Mouse (Mus musculus) limb, embryonic 14.5 days (tissue): ENCODE measurements at regions not wholly inside any gene's neighbourhood (a gene's known extent, or its start where the extent isn't known, plus 50 kb on each side); places are given as distances from the start of the nearest gene placed in this dataset.

Source experiments
- ATAC-seq: fragments of 200-750 bp; cut with Nextera tagmentation; 2 replicates; pipeline ENCODE4 v1.8.0; 2017; ENCODE audit warnings: low read depth, moderate number of reproducible peaks, moderate TSS enrichment; ENCODE audit not compliant: low FRiP score
- DNase-seq: peaks from one replicate; pipeline ENCODE4 v3.0.0-alpha.2; 2015; ENCODE audit warnings: low spot score
- H3K27ac ChIP-seq: fragments of 300-500 bp; sonication (generic); replicated peaks from 2 replicates; pipeline ENCODE4 v1.5.1; 2014; ENCODE audit warnings: low read depth, mild to moderate bottlenecking, low read length, moderate library complexity, mixed read lengths
- H3K27me3 ChIP-seq: fragments of 300-500 bp; sonication (generic); 2 replicates; pipeline ENCODE4 v1.6.1; 2014; ENCODE audit warnings: low read length, mixed read lengths; ENCODE audit not compliant: control insufficient read depth, insufficient read depth
- H3K36me3 ChIP-seq: fragments of 300-500 bp; sonication (generic); 2 replicates; pipeline ENCODE4 v1.6.1; 2014; ENCODE audit warnings: mild to moderate bottlenecking, low read length, moderate library complexity, mixed read lengths; ENCODE audit not compliant: control insufficient read depth, insufficient read depth
- H3K4me1 ChIP-seq: fragments of 300-500 bp; sonication (generic); 2 replicates; pipeline ENCODE4 v1.6.1; 2014; ENCODE audit warnings: antibody characterized with exemption, low read length, mixed read lengths; ENCODE audit not compliant: control insufficient read depth, insufficient read depth
- H3K4me2 ChIP-seq: fragments of 300-500 bp; sonication (generic); replicated peaks from 2 replicates; pipeline ENCODE4 v1.6.1; 2014; ENCODE audit warnings: low read depth, mild to moderate bottlenecking, low read length, moderate library complexity; ENCODE audit not compliant: severe bottlenecking
- H3K4me3 ChIP-seq: fragments of 300-500 bp; sonication (generic); replicated peaks from 2 replicates; pipeline ENCODE4 v1.5.1; 2014; ENCODE audit warnings: low read length
- H3K9ac ChIP-seq: fragments of 300-500 bp; sonication (generic); 2 replicates; pipeline ENCODE4 v1.6.1; 2014; ENCODE audit warnings: mild to moderate bottlenecking, low read depth, low read length, moderate library complexity; ENCODE audit not compliant: severe bottlenecking
- H3K9me3 ChIP-seq: fragments of 300-500 bp; sonication (generic); 2 replicates; pipeline ENCODE4 v1.6.1; 2016; ENCODE audit warnings: low read length; ENCODE audit not compliant: control insufficient read depth
- POLR2A ChIP-seq: fragments of 200-500 bp; IDR thresholded peaks from 2 replicates; pipeline ENCODE4 v1.8.0; 2012; ENCODE audit warnings: inconsistent platforms, mild to moderate bottlenecking, moderate library complexity, borderline replicate concordance; ENCODE audit not compliant: insufficient read depth, insufficient read length; ENCODE audit errors: extremely low read depth
- WGBS: fragments of 180-500 bp; shearing (Covaris S2); extraction: QIAGEN DNeasy Blood & Tissue Kit; methylation state at CpG from one replicate; pipeline ENCODE4 v1.1.7; 2014; 5-methylcytosine and 5-hydroxymethylcytosine counted together

- Histone ChIP-seq H3K9me3 (no peaks in the 10 kb centered on the region), H3K4me3 (no peak overlapping the region), H3K27ac (no peak overlapping the region), H3K4me1 (peaks cover 16% of the 10 kb centered on the region), H3K9ac (no peak overlapping the region), H3K4me2 (no peak overlapping the region), H3K36me3 (no peaks in the 10 kb centered on the region), H3K27me3 (no peaks in the 10 kb centered on the region)
- no peak for DNase-seq
- TF ChIP-seq POLR2A: no peak
- WGBS: 62% methylated on average over 7 of the region's 7 CpGs
- ATAC-seq: no peak
These were observed 80.7 kb upstream of the Barx2 start for GRCm38 (mm10) chr9:31993631-31994601.

GRCm38 (mm10) chr9:31995101-31995500, 81.8 kb upstream of the Barx2 start:
- WGBS: 63% methylated on average over 3 of the region's 3 CpGs
- DNase-seq: no peak

GRCm38 (mm10) chr9:31995700-31996099, 82.4 kb upstream of the Barx2 start:
- Histone ChIP-seq H3K27me3 (no peaks in the 10 kb centered on the region), H3K36me3 (no peaks in the 10 kb centered on the region), H3K4me1 (peaks cover 16% of the 10 kb centered on the region), H3K4me3 (no peak overlapping the region), H3K27ac (no peak overlapping the region), H3K4me2 (no peak overlapping the region), H3K9ac (no peak overlapping the region), H3K9me3 (no peaks in the 10 kb centered on the region)
- no peak for TF ChIP-seq POLR2A
- no peak for DNase-seq
- no peak for ATAC-seq
- WGBS: 43% methylated on average over 4 of the region's 4 CpGs

More at GRCm38 (mm10) chr9:31995101-31995500, 81.8 kb upstream of the Barx2 start:
- Histone ChIP-seq H3K4me1 (peaks cover 16% of the 10 kb centered on the region), H3K9me3 (no peaks in the 10 kb centered on the region), H3K36me3 (no peaks in the 10 kb centered on the region), H3K27ac (no peak overlapping the region), H3K27me3 (no peaks in the 10 kb centered on the region), H3K4me3 (no peak overlapping the region), H3K9ac (no peak overlapping the region), H3K4me2 (no peak overlapping the region)
- no peak for TF ChIP-seq POLR2A
- ATAC-seq: no peak

- Histone ChIP-seq H3K4me2 (no peak overlapping the region), H3K36me3 (no peaks in the 10 kb centered on the region), H3K4me3 (no peak overlapping the region), H3K27ac (peak overlapping the region; percentile 79; the same call in 1 of the 2 replicates), H3K9ac (no peak overlapping the region), H3K9me3 (no peaks in the 10 kb centered on the region), H3K27me3 (no peaks in the 10 kb centered on the region), H3K4me1 (peaks cover 16% of the 10 kb centered on the region)
- 60% methylated on average over 7 of the region's 7 CpGs for WGBS
- DNase-seq (peak; percentile 13), ATAC-seq (no peak)
- no peak for TF ChIP-seq POLR2A
These were observed 83.4 kb upstream of the Barx2 start for GRCm38 (mm10) chr9:31996466-31997177.
